Mouse (Mus musculus) spleen, adult 2 months (tissue): ENCODE measurements around the gene Crip1. TPM values are rescaled to one million over a fixed set of nuclear protein-coding genes. Genes with fewer than 3 reads are reported as not detected.

Experiments used
- DNase-seq, 2 experiments: peaks; one replicate each; pipeline versions ENCODE4 v3.0.0 to v3.0.0-alpha.2; 2012 to 2021; ENCODE audit warnings: low spot score in 2 of 2, low read depth in 1 of 2
- H3K27ac ChIP-seq: fragments of 200-500 bp; 2 replicates; pipeline ENCODE4 v1.5.1; 2012; ENCODE audit warnings: low read length, inconsistent platforms; ENCODE audit not compliant: insufficient read depth
- H3K27me3 ChIP-seq: fragments of 200-500 bp; 2 replicates; pipeline ENCODE4 v1.6.1; 2012; ENCODE audit warnings: mild to moderate bottlenecking, moderate library complexity, low read length, inconsistent platforms; ENCODE audit not compliant: control insufficient read depth, insufficient read depth
- H3K36me3 ChIP-seq: fragments of 200-500 bp; 2 replicates; pipeline ENCODE4 v1.6.1; 2012; ENCODE audit warnings: mild to moderate bottlenecking, low read length, inconsistent platforms; ENCODE audit not compliant: control insufficient read depth, insufficient read depth
- H3K4me1 ChIP-seq: fragments of 200-500 bp; 2 replicates; pipeline ENCODE4 v1.6.1; 2011; ENCODE audit warnings: inconsistent platforms; ENCODE audit not compliant: control insufficient read depth, insufficient read depth, insufficient read length
- H3K4me3 ChIP-seq: fragments of 200-500 bp; 2 replicates; pipeline ENCODE4 v1.5.1; 2011; ENCODE audit warnings: mild to moderate bottlenecking, inconsistent platforms; ENCODE audit not compliant: insufficient read depth, insufficient read length; ENCODE audit errors: extremely low read depth
- CTCF ChIP-seq: fragments of 200-500 bp; IDR thresholded peaks from 2 replicates; pipeline ENCODE4 v1.5.1; 2011; ENCODE audit warnings: mild to moderate bottlenecking, inconsistent platforms; ENCODE audit not compliant: insufficient read depth, insufficient read length, insufficient replicate concordance; ENCODE audit errors: extremely low read depth
- POLR2A ChIP-seq: fragments of 200-500 bp; IDR thresholded peaks from 2 replicates; pipeline ENCODE4 v1.6.1; 2011; ENCODE audit warnings: low read depth, low read length, inconsistent platforms
- WGBS: fragments of 180-500 bp; shearing (Covaris S2); methylation state at CpG from one replicate; pipeline ENCODE4 v1.1.7; 2018; 5-methylcytosine and 5-hydroxymethylcytosine counted together
- polyA plus RNA-seq: library from polyadenylated mRNA; depleted of rRNA; stranded (reverse); fragments of >200 nt; gene quantifications from 2 replicates; pipeline ENCODE4 v1.2.3, GENCODE M21; 2012

Crip1 gene
- polyA plus RNA-seq, 1 experiment = 414 TPM

GRCm38 (mm10) chr12:113130732-113131131 lies 15.4 kb upstream of the Crip1 start:
- Histone ChIP-seq H3K27me3 (no peaks in the 10 kb centered on the region), H3K27ac (no peak overlapping the region), H3K4me3 (no peak overlapping the region), H3K4me1 (no peaks in the 10 kb centered on the region), H3K36me3 (peaks cover 58% of the 10 kb centered on the region)
- DNase-seq = no peak
- 97% methylated on average over 8 of the region's 8 CpGs for WGBS
- TF ChIP-seq CTCF = no peak
- TF ChIP-seq POLR2A = no peak

- DNase-seq = no peak
- Histone ChIP-seq H3K27ac (no peak overlapping the region), H3K4me1 (no peaks in the 10 kb centered on the region), H3K36me3 (peaks cover 59% of the 10 kb centered on the region), H3K4me3 (no peak overlapping the region), H3K27me3 (no peaks in the 10 kb centered on the region)
- 98% methylated on average over 14 of the region's 14 CpGs for WGBS
- no peak for TF ChIP-seq CTCF
- no peak for TF ChIP-seq POLR2A
Observed at GRCm38 (mm10) chr12:113131601-113132000, 14.5 kb upstream of the Crip1 start.

GRCm38 (mm10) chr12:113132567-113132966 lies 13.5 kb upstream of the Crip1 start:
- Histone ChIP-seq H3K27ac (no peak overlapping the region), H3K36me3 (peaks cover 52% of the 10 kb centered on the region), H3K4me3 (no peak overlapping the region), H3K4me1 (no peaks in the 10 kb centered on the region), H3K27me3 (no peaks in the 10 kb centered on the region)
- TF ChIP-seq POLR2A = no peak
- no peak for TF ChIP-seq CTCF
- no peak for DNase-seq
- 84% methylated on average over 2 of the region's 2 CpGs for WGBS

- H3K4me1 ChIP-seq = no peaks in the 10 kb centered on the region
- no peak for DNase-seq
- H3K27ac ChIP-seq = no peak overlapping the region
- WGBS = 97% methylated on average over 9 of the region's 9 CpGs
- no peak overlapping the region for H3K4me3 ChIP-seq
- no peaks in the 10 kb centered on the region for H3K27me3 ChIP-seq
- H3K36me3 ChIP-seq = peaks cover 46% of the 10 kb centered on the region
- TF ChIP-seq POLR2A = no peak
- no peak for TF ChIP-seq CTCF
Observed at GRCm38 (mm10) chr12:113133260-113133659, 12.9 kb upstream of the Crip1 start.

GRCm38 (mm10) chr12:113133861-113134403 lies 12.2 kb upstream of the Crip1 start:
- WGBS = 92% methylated on average over 5 of the region's 5 CpGs
- H3K27ac ChIP-seq = no peak overlapping the region
- no peak overlapping the region for H3K4me3 ChIP-seq
- H3K27me3 ChIP-seq = no peaks in the 10 kb centered on the region
- H3K4me1 ChIP-seq = no peaks in the 10 kb centered on the region
- peaks cover 44% of the 10 kb centered on the region for H3K36me3 ChIP-seq
- no peak for DNase-seq
- TF ChIP-seq POLR2A (no peak), CTCF (no peak)

GRCm38 (mm10) chr12:113134502-113134901 lies 11.6 kb upstream of the Crip1 start:
- 95% methylated on average over 4 of the region's 4 CpGs for WGBS
- H3K27ac ChIP-seq = no peak overlapping the region

GRCm38 (mm10) chr12:113135401-113135800 lies 10.7 kb upstream of the Crip1 start:
- H3K36me3 ChIP-seq = peaks cover 41% of the 10 kb centered on the region
- 0 out of 2 replicates have a peak, but pooled peaks cover 3% of the 10 kb centered on the region for H3K27me3 ChIP-seq
- H3K4me3 ChIP-seq = no peak overlapping the region
- 92% methylated on average over 7 of the region's 7 CpGs for WGBS
- DNase-seq = no peak
- H3K27ac ChIP-seq = no peak overlapping the region
- H3K4me1 ChIP-seq = peaks cover 9% of the 10 kb centered on the region; the same call in 1 of the 2 replicates
- TF ChIP-seq POLR2A (no peak), CTCF (no peak)

More at GRCm38 (mm10) chr12:113134502-113134901, 11.6 kb upstream of the Crip1 start:
- H3K36me3 ChIP-seq = peaks cover 44% of the 10 kb centered on the region
- no peak overlapping the region for H3K4me3 ChIP-seq
- H3K4me1 ChIP-seq = peaks cover 3% of the 10 kb centered on the region; the same call in 1 of the 2 replicates
- no peak for DNase-seq
- no peaks in the 10 kb centered on the region for H3K27me3 ChIP-seq
- no peak for TF ChIP-seq POLR2A
- TF ChIP-seq CTCF = no peak
